Mouse (Mus musculus) ES-E14 (cell line): ENCODE measurements around the gene Pcdh15. TPM values are rescaled to one million over a fixed set of nuclear protein-coding genes. Genes with fewer than 3 reads are reported as not detected.

Experiments
- DNase-seq: peaks from one replicate; pipeline ENCODE4 v3.0.0-alpha.2; 2013; ENCODE audit warnings: low read depth, low spot score
- H3K27ac ChIP-seq: 2 replicates; pipeline ENCODE4 v1.5.1; 2012; ENCODE audit warnings: low read depth, mild to moderate bottlenecking, low read length, moderate library complexity, mixed read lengths; ENCODE audit not compliant: poor library complexity, insufficient read depth, severe bottlenecking
- H3K36me3 ChIP-seq: 2 replicates; pipeline ENCODE4 v1.6.1; 2012; ENCODE audit warnings: mild to moderate bottlenecking, low read length, moderate library complexity, mixed read lengths; ENCODE audit not compliant: control insufficient read depth, poor library complexity, insufficient read depth, severe bottlenecking
- H3K4me1 ChIP-seq, 2 experiments: fragments of 150-350 bp in 1 of 2; sonication (generic) in 1 of 2; 2 replicates each; pipeline ENCODE4 v1.6.1; 2012; ENCODE audit warnings: low read length in 2 of 2, mild to moderate bottlenecking in 1 of 2, mixed read lengths in 1 of 2; ENCODE audit not compliant: control insufficient read depth in 2 of 2, insufficient read depth in 2 of 2, poor library complexity in 1 of 2
- H3K4me3 ChIP-seq, 2 experiments: fragments of 150-350 bp in 1 of 2; sonication (generic) in 1 of 2; 2 replicates each; pipeline ENCODE4 v1.5.1; 2012; ENCODE audit warnings: low read length in 2 of 2, low read depth in 1 of 2, mild to moderate bottlenecking in 1 of 2, mixed read lengths in 1 of 2; ENCODE audit not compliant: insufficient read depth in 1 of 2, poor library complexity in 1 of 2, severe bottlenecking in 1 of 2
- H3K9ac ChIP-seq: 2 replicates; pipeline ENCODE4 v1.6.1; 2012; ENCODE audit warnings: low read depth, mild to moderate bottlenecking, low read length, mixed read lengths; ENCODE audit not compliant: poor library complexity, insufficient read depth, severe bottlenecking
- H3K9me3 ChIP-seq: fragments of 150-350 bp; sonication (generic); 2 replicates; pipeline ENCODE4 v1.6.1; 2012; ENCODE audit warnings: low read depth, mild to moderate bottlenecking, low read length; ENCODE audit not compliant: control insufficient read depth, insufficient read depth
- CHD2 ChIP-seq: IDR thresholded peaks from 2 replicates; pipeline ENCODE4 v1.6.1; 2014; ENCODE audit warnings: mild to moderate bottlenecking, low read depth, low read length, inconsistent platforms
- HCFC1 ChIP-seq: IDR thresholded peaks from 2 replicates; pipeline ENCODE4 v1.6.1; 2012; ENCODE audit warnings: low read length, inconsistent platforms, borderline replicate concordance; ENCODE audit not compliant: insufficient read depth
- MAFK ChIP-seq: IDR thresholded peaks from 2 replicates; pipeline ENCODE4 v1.6.1; 2014; ENCODE audit warnings: mild to moderate bottlenecking, low read depth, low read length, inconsistent platforms; ENCODE audit not compliant: insufficient read depth
- ZC3H11A ChIP-seq: IDR thresholded peaks from 2 replicates; pipeline ENCODE4 v1.6.1; 2012; ENCODE audit warnings: low read depth, mild to moderate bottlenecking, inconsistent platforms, low read length, borderline replicate concordance
- ZNF384 ChIP-seq: IDR thresholded peaks from 2 replicates; pipeline ENCODE4 v1.6.1; 2012; ENCODE audit warnings: low read depth, low read length, inconsistent platforms
- in situ Hi-C, 2 experiments: fragments of 600-800 bp; cut with MboI; formaldehyde crosslinking; loops; one replicate each; pipeline ENCODE4 v1.15.1; 2025; ENCODE audit warnings: low sequenced_read_pairs in 2 of 2, inconsistent platforms in 1 of 2; ENCODE audit not compliant: unreplicated experiment in 2 of 2
- total RNA-seq: library from RNA; depleted of rRNA; stranded (reverse); fragments of 300-350 nt; gene quantifications from 2 replicates; pipeline ENCODE4 v1.2.3, GENCODE M21; 2012

The Pcdh15 gene
- total RNA-seq, 1 experiment: 0.04 TPM

DNA sequence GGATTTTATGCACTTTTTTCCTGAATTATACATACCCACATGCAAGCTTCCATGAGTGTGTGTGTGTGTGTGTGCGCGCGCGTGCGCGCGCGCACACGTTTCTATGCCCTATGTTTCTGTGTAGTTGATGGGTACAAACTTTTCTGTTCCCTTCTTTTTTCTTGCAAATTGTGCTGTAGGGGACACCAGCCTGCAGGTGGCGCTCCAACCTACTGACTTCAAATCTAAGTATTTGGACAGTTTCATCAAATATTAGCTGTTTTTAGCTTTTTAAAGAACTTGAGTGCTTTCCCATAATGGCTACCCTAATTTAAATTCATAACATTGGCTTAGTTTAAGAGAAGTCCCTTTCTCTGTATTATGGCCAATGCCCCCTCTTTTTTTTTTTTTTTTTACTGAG, 453.7 kb downstream of the Pcdh15 start:
- Histone ChIP-seq H3K27ac (no peak overlapping the region), H3K9ac (no peak overlapping the region), H3K4me1 (no peaks in the 10 kb centered on the region), H3K36me3 (no peaks in the 10 kb centered on the region), H3K9me3 (0 out of 2 replicates have a peak, but pooled peaks cover 2% of the 10 kb centered on the region), H3K4me3 (no peak overlapping the region)
- DNase-seq: peak; percentile 8
- TF ChIP-seq ZNF384 (no peak), CHD2 (no peak), HCFC1 (no peak), MAFK (no peak)
- in situ Hi-C loops: loop anchor here in 1 of 2 experiments (25.0 kb wide), 1 partner anchor 909 kb away; no protein-coding TSS in a partner anchor

GRCm38 (mm10) chr10:73564216-73564615, 465.1 kb downstream of the Pcdh15 start:
- no peaks in the 10 kb centered on the region for H3K9me3 ChIP-seq
- no peak for TF ChIP-seq HCFC1
- no peak for TF ChIP-seq MAFK
- 0 out of 2 replicates have a peak, but pooled peaks have one; percentile 25 for TF ChIP-seq ZC3H11A
- DNase-seq: peak; percentile 19
- H3K9ac ChIP-seq: no peak overlapping the region
- H3K36me3 ChIP-seq: no peaks in the 10 kb centered on the region
- in situ Hi-C loops: loop anchor here in 1 of 2 experiments (10.0 to 25.0 kb wide), 2 partner anchors 641 to 898 kb away; no protein-coding TSS in a partner anchor
- H3K4me3 ChIP-seq: no peak overlapping the region
- H3K27ac ChIP-seq: no peak overlapping the region
- H3K4me1 ChIP-seq: no peaks in the 10 kb centered on the region

DNA sequence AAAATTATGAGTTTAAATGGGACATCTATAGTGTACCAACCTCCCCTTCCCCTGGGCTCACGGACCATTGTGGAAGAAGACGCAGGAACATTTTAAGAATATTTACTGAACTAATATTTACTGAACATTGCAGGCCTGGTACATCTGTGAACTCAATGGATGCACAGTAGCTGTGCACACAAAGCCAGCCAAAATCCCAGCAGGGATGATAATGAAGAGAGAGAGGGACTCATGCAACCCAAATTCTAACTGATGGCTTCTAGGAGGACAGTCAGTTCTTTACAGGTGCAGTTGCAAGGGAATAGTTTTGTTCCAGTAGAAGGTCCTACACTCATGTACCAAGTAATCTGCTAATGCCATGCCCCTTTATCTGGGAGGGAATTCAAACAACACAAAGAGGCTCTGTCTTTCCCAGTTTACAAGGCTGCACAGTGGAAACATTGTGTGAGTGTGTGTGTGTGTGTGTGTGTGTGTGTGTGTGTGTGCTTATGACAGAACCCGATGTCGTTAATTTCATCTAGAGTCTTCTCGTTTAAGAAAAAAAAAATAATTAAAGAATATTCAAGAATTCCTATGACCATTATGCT, 475.7 kb downstream of the Pcdh15 start:
- DNase-seq: no peak
- no peaks in the 10 kb centered on the region for H3K9me3 ChIP-seq
- no peak overlapping the region for H3K27ac ChIP-seq
- H3K4me1 ChIP-seq: no peaks in the 10 kb centered on the region
- in situ Hi-C loops: loop anchor here in 1 of 2 experiments (25.0 kb wide), 1 partner anchor 887 kb away; no protein-coding TSS in a partner anchor
- no peak overlapping the region for H3K9ac ChIP-seq
- H3K4me3 ChIP-seq: no peak overlapping the region
- no peak for TF ChIP-seq MAFK
- TF ChIP-seq CHD2: no peak
- no peak for TF ChIP-seq HCFC1
- no peak for TF ChIP-seq ZNF384
- no peaks in the 10 kb centered on the region for H3K36me3 ChIP-seq

- in situ Hi-C loops: no loop called here
- H3K36me3 ChIP-seq: no peaks in the 10 kb centered on the region
- H3K9ac ChIP-seq: no peak overlapping the region
- no peaks in the 10 kb centered on the region for H3K9me3 ChIP-seq
- H3K27ac ChIP-seq: no peak overlapping the region
- DNase-seq: no peak
- no peak overlapping the region for H3K4me3 ChIP-seq
- no peak for TF ChIP-seq HCFC1
- no peaks in the 10 kb centered on the region for H3K4me1 ChIP-seq
Observed at GRCm38 (mm10) chr10:73667501-73667900, 568.4 kb downstream of the Pcdh15 start.
